Mouse (Mus musculus): ENCODE measurements around the gene Rheb. TPM values are rescaled to one million over a fixed set of nuclear protein-coding genes. Genes with fewer than 3 reads are reported as not detected.

Gene Rheb
- polyA plus RNA-seq, 1 experiment from 2014 or later, result 200 TPM

- DNase-seq (ENCODE audit: low spot score) (no peak), ATAC-seq (ENCODE audit: insufficient number of reproducible peaks, low FRiP score, low TSS enrichment, low read depth) (no peak)
- no peak within 1 kb of the TSS for H3K9ac ChIP-seq (ENCODE audit: low read length)
- H3K4me3 ChIP-seq (ENCODE audit: low read depth, low read length), result no peak within 1 kb of the TSS
- no peaks in the 10 kb centered on the region for H3K36me3 ChIP-seq (ENCODE audit: control insufficient read depth, insufficient read depth, low read length)
- WGBS, result 45% methylated on average over 18 of the region's 18 CpGs
- H3K27ac ChIP-seq (replicated peaks; ENCODE audit: low read depth, low read length), result no peak within 1 kb of the TSS
- H3K4me1 ChIP-seq (ENCODE audit: control insufficient read depth, insufficient read depth, low read length), result 0 out of 2 replicates have a peak, but pooled peaks cover 6% of the 10 kb centered on the region
- H3K4me2 ChIP-seq (ENCODE audit: low read depth, severe bottlenecking), result no peak within 1 kb of the TSS
- no peaks in the 10 kb centered on the region for H3K9me3 ChIP-seq (ENCODE audit: control insufficient read depth, low read length)
- H3K27me3 ChIP-seq (ENCODE audit: control insufficient read depth, insufficient read depth, low read length), result no peaks in the 10 kb centered on the region
These were observed 84.6 kb downstream of the Rheb start, which contains the start of gene Crygn for GRCm38 (mm10) chr5:24757816-24758215. Gene Crygn (minus strand): TSS chr5:24758008.

DNA sequence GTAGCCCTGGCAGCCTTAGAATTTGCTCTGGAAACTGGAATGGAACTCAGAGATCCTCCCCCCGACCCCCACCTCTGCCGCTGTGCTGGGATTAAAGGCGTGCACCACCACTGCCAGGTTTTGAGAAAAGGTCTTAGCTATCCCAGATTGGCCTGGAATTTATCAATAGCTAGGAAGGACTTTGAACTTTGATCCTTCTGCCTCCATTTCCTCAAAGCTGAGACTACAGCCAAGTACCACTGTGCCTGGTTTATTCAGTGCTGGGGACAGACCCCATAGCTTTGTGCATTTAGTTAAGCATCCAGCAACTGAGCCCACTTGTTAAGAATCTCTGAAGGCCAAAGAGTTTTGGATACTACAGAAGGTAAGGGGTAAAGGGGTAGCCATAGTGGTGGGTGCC, 85.5 kb downstream of the Rheb start:
- Histone ChIP-seq H3K9ac (ENCODE audit: low read length) (no peak overlapping the region), H3K27me3 (ENCODE audit: control insufficient read depth, insufficient read depth, low read length) (no peaks in the 10 kb centered on the region), H3K36me3 (ENCODE audit: control insufficient read depth, insufficient read depth, low read length) (no peaks in the 10 kb centered on the region), H3K4me1 (ENCODE audit: control insufficient read depth, insufficient read depth, low read length) (peaks cover 11% of the 10 kb centered on the region), H3K4me2 (ENCODE audit: low read depth, severe bottlenecking) (no peak overlapping the region), H3K9me3 (ENCODE audit: control insufficient read depth, low read length) (no peaks in the 10 kb centered on the region), H3K27ac (replicated peaks; ENCODE audit: low read depth, low read length) (no peak overlapping the region), H3K4me3 (ENCODE audit: low read depth, low read length) (no peak overlapping the region)
- WGBS, result 68% methylated on average over 3 of the region's 3 CpGs
- ATAC-seq (ENCODE audit: insufficient number of reproducible peaks, low FRiP score, low TSS enrichment, low read depth) (no peak), DNase-seq (ENCODE audit: low spot score) (no peak)

Other genes with a start within 250 kb of the Rheb start
- gene Smarcd3, start 218.2 kb downstream of the Rheb start, polyA plus RNA-seq (2014; fragmentation: Nextera tagmentation; extraction: Ambion mirVana), result 44.2 and 44.7 TPM in 2 replicates
- 31.8 and 32.2 TPM in 2 replicates for gene Nub1, start 157.1 kb downstream of the Rheb start, polyA plus RNA-seq (2014; fragmentation: Nextera tagmentation; extraction: Ambion mirVana)
- 39.3 and 40.7 TPM in 2 replicates for gene Wdr86, start 111.9 kb downstream of the Rheb start, polyA plus RNA-seq (2014; fragmentation: Nextera tagmentation; extraction: Ambion mirVana)
- 0.77 TPM in 1 of 2 replicates, not detected in the other for gene Crygn, start 84.6 kb downstream of the Rheb start, polyA plus RNA-seq (2014; fragmentation: Nextera tagmentation; extraction: Ambion mirVana)

All from limb, embryonic 11.5 days (tissue).